Mouse (Mus musculus) layer of hippocampus, adult 18-20 months (tissue): ENCODE measurements around the gene Rhox2g. TPM values are rescaled to one million over a fixed set of nuclear protein-coding genes. Genes with fewer than 3 reads are reported as not detected.
"Not testable (repeated sequence)": the region's sequence is repeated elsewhere in the genome, so short reads cannot be mapped to it uniquely, and the experiment has no call there.

ENCODE experiments used
- DNase-seq, 2 experiments: peaks; one replicate each; pipeline ENCODE4 v3.0.0; 2022; ENCODE audit warnings: low spot score in 2 of 2
- long read RNA-seq: library from polyadenylated mRNA; stranded (forward); transcript quantifications from one replicate; pipeline ENCODE4 v2.0.0, GENCODE M21; 2021
- total RNA-seq, 2 experiments: library from RNA; stranded (reverse); gene quantifications; 2 replicates each; pipeline ENCODE4 v1.2.3; 2021

Gene Rhox2g
- not detected for total RNA-seq
- long read RNA-seq, result 0 reads

GRCm38 (mm10) chrX:37643370-37643769, at the start of gene Rhox2g:
TSS of gene Rhox2g (minus strand) at chrX:37643470.
- DNase-seq, result not testable (repeated sequence)

DNA sequence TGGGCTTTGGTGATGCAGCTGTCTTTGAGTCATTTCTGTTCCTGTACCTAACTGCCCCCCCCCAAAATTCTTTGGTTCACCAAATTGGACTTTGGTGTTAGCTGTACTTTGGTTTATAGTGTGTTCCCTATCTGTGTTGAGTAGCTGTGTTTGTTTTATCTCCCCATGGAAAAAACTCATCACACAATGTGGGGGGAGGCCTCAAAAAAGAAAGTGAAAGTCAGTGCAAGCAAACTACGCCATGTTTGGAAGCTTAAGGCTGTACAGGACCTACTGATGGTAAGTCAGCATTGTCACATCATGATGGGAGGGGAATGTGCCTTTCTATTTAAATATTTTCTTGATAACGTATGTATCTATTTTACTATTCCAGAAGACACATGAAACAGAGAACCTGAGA, 49.0 kb upstream of the Rhox2g start:
- no peak for DNase-seq

DNA sequence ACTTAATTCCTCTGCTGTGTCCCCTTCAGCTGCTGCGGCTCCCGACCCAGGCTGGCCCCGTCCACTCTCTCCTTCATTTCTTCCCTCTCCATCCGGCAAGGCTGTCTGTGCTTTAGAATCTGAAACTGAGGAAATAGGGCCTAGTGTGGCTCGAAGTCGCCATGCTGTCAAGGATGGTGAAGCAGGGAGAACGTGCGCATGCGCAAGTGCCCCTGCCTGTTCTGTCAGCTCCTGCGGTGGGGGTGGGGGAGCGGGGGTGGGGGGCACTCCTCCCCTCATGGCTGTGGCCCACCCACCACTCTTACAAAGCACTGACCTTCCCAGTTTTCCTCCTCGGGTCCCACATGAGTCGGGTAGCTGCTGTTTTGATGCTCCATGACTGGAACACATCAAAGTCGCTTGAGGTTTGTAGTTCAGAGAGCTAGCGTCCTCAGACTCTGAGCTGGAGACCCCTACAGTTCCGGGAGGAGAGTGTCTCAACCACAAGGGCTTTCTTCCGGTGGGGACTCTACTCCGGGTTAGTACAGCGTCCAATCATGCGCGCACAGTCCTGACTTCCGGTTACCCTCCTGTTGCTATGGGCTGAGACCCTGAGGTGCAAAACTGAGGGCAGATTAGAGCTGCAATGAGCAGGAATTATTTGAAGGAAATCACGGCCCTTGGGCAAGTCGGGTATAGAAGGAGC, 39.9 kb upstream of the Rhox2g start:
- DNase-seq, result no peak

DNA sequence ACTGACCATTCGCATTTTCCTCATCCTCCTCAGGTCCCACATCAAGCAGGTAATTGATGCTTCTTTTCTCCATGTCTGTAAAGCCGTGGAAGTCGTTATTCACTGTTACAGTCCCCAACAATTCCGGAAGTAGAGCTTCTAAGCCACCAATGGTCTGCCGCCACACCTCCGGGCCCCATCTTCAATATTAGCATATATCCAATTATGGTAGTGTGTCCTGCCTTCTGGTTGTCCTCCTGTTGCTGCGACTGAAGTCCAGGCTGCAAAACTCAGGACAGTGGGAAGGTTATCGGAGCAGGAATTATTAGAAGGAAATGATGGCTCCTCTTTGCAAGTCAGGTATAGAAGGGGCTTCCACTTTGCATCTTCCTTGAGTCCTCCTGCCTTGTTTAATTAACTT, 29.9 kb upstream of the Rhox2g start, which contains the start of gene Rhox2h:
Rhox2h (minus strand) TSS at position 101 of the 400 bp plus-strand sequence.
- not testable (repeated sequence) for DNase-seq

DNA sequence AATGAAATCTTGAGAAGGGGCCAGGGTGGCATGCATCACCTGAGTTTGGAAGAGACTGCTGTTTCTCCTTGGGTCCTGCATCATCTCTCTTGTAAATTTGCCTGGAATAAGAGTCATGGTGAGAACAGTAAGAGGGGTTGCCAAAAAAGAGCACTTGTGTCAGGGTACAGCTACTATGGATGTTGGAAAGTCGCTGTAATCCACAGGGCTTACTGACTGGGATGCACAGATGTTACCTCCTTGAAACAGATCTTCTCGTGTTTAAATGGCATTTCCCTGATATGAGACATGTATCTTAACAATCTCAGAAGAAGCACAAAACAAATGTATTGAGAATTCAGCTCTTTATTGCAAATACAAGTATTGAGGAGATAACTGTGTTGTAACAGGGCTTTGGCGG, 25.4 kb upstream of the Rhox2g start, which contains the start of gene Rhox3h:
Rhox3h (minus strand) TSS at position 101 of the 400 bp plus-strand sequence.
- DNase-seq, result not testable (repeated sequence)

DNA sequence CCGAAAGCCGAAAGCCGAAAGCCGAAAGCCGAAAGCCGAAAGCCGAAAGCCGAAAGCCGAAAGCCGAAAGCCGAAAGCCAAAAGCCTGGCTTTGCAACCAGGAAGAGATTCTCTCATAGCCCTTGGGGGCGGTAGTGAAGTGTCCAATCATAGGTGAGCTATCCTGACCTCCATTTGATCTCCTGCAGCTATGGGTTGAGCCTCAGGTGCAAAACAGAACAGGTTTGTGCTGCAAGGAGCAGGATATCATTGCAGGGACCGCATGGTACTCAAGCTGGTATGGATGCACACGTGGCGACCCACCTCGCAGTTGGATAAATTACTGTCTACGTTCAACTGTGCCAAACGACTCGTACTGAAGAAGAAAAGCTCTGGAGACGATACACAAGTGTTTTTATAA, 8.0 kb upstream of the Rhox2g start, which contains the start of gene Rhox4g:
Rhox4g (minus strand) TSS at position 101 of the 400 bp plus-strand sequence.
- DNase-seq, result not testable (repeated sequence)

GRCm38 (mm10) chrX:37628512-37628911, 14.8 kb downstream of the Rhox2g start, which contains the start of gene Rhox3g:
TSS of gene Rhox3g (minus strand) at chrX:37628612.
- DNase-seq, result not testable (repeated sequence)

- DNase-seq, result not testable (repeated sequence)
These were observed 35.7 kb downstream of the Rhox2g start, which contains the start of gene Rhox4f for GRCm38 (mm10) chrX:37607604-37608003. TSS of gene Rhox4f (minus strand) at chrX:37607704.

Other genes with a start within 250 kb of the Rhox2g start
- gene Rhox2b, start 231.4 kb downstream of the Rhox2g start, total RNA-seq, result not detected
- gene Rhox4b, start 211.0 kb downstream of the Rhox2g start, total RNA-seq, result not detected
- gene Rhox2c, start 189.8 kb downstream of the Rhox2g start, total RNA-seq, result not detected
- gene Rhox3c, start 184.9 kb downstream of the Rhox2g start, total RNA-seq, result not detected
- gene Rhox4c, start 163.1 kb downstream of the Rhox2g start, total RNA-seq, result not detected
- gene Rhox2d, start 150.0 kb downstream of the Rhox2g start, total RNA-seq, result not detected
- not detected for gene Rhox4d, start 129.1 kb downstream of the Rhox2g start, total RNA-seq
- gene Rhox2e, start 113.0 kb downstream of the Rhox2g start, total RNA-seq, result not detected
- gene Rhox3e, start 101.5 kb downstream of the Rhox2g start, total RNA-seq, result not detected
- gene Rhox4e, start 86.1 kb downstream of the Rhox2g start, total RNA-seq, result not detected
- not detected for gene Rhox2f, start 72.1 kb downstream of the Rhox2g start, total RNA-seq
- not detected for gene Rhox3f, start 62.5 kb downstream of the Rhox2g start, total RNA-seq
- gene Rhox4f, start 35.8 kb downstream of the Rhox2g start, total RNA-seq, result not detected
- not detected for gene Rhox3g, start 14.9 kb downstream of the Rhox2g start, total RNA-seq
- gene Rhox4g, start 7.9 kb upstream of the Rhox2g start, total RNA-seq, result not detected
- gene Rhox3h, start 25.3 kb upstream of the Rhox2g start, total RNA-seq, result not detected
- not detected for gene Rhox2h, start 29.8 kb upstream of the Rhox2g start, total RNA-seq
- gene Rhox5, start 161.4 kb upstream of the Rhox2g start, total RNA-seq, result not detected
- not detected for gene Rhox6, start 183.4 kb upstream of the Rhox2g start, total RNA-seq
- gene Rhox7a, start 188.2 kb upstream of the Rhox2g start, total RNA-seq, result not detected
- gene Rhox8, start 235.5 kb upstream of the Rhox2g start, total RNA-seq, result not detected